Mouse (Mus musculus) lung, adult 2 months (tissue): Measurements from ENCODE around the gene Bbc3. TPM values are rescaled to one million over a fixed set of nuclear protein-coding genes. Genes with fewer than 3 reads are reported as not detected.

Source experiments
- DNase-seq: peaks from one replicate; pipeline ENCODE4 v3.0.0; 2022
- H3K4me1 ChIP-seq: fragments of 200-500 bp; 2 replicates; pipeline ENCODE4 v1.6.1; 2011; ENCODE audit warnings: low read length; ENCODE audit not compliant: control insufficient read depth, insufficient read depth
- H3K4me3 ChIP-seq: fragments of 200-500 bp; replicated peaks from 2 replicates; pipeline ENCODE3; 2011; ENCODE audit warnings: low read depth, mild to moderate bottlenecking, control low read depth, low read length; ENCODE audit errors: extremely low read depth
- CTCF ChIP-seq: fragments of 200-500 bp; IDR thresholded peaks from 2 replicates; pipeline ENCODE4 v1.5.1; 2011; ENCODE audit warnings: mild to moderate bottlenecking, low read length, control low read depth; ENCODE audit not compliant: insufficient read depth
- POLR2A ChIP-seq: fragments of 200-500 bp; IDR thresholded peaks from 2 replicates; pipeline ENCODE4 v1.6.1; 2011; ENCODE audit warnings: low read depth, mild to moderate bottlenecking, control low read depth, low read length, borderline replicate concordance; ENCODE audit errors: extremely low read depth
- WGBS: fragments of 180-500 bp; shearing (Covaris S2); methylation state at CpG from one replicate; pipeline ENCODE4 v1.1.7; 2018; 5-methylcytosine and 5-hydroxymethylcytosine counted together
- polyA plus RNA-seq: library from polyadenylated mRNA; depleted of rRNA; stranded (reverse); fragments of >200 nt; gene quantifications from 2 replicates; pipeline ENCODE4 v1.2.3, GENCODE M21; 2012; rRNA removed

The Bbc3 gene
- polyA plus RNA-seq, 1 experiment: 31.8 TPM

DNA sequence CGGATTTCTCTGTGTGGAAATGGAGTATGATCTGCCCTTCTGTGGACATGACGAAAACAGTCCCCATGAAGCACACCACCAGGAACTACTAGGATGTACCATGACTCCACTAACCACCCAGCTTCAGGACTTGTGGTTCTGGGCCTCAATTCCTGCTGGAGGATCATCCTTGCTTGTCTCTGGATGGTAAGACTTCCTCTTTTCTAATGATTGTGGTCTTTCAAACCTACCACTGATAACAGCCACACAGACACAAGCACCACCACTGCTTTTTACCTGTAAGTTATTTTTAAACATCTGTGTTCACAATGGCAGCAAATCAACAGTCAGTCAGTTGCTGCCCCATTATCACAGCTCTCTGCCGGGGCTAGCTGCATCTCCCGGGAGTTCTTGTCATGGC, 37.1 kb downstream of the Bbc3 start:
- H3K4me3 ChIP-seq: no peak overlapping the region
- 82% methylated on average over 4 of the region's 4 CpGs for WGBS
- 0 out of 2 replicates have a peak, but pooled peaks cover 2% of the 10 kb centered on the region for H3K4me1 ChIP-seq
- TF ChIP-seq POLR2A: no peak
- TF ChIP-seq CTCF: no peak
- DNase-seq: no peak

DNA sequence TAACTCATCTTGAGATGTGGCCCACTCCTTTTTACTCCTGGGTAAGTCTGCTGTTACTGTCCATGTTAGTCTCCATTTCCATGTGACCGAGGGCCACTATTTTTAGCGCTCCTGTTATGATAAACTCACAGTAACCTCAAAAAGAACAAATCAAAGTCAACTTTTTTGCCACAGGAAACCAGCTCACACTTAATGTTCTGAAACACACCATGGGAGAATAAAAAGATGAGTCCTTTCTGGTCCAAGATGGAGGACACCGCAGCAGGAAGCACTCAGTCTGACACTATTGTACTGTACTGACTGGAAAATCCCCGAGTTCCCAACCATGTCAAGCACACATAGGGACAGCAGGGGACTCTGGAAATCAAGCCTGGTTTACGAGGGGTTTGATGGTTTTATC, 41.8 kb downstream of the Bbc3 start:
- TF ChIP-seq POLR2A (no peak), CTCF (no peak)
- 69% methylated on average over 5 of the region's 5 CpGs for WGBS
- DNase-seq: no peak
- no peaks in the 10 kb centered on the region for H3K4me1 ChIP-seq
- no peak overlapping the region for H3K4me3 ChIP-seq

DNA sequence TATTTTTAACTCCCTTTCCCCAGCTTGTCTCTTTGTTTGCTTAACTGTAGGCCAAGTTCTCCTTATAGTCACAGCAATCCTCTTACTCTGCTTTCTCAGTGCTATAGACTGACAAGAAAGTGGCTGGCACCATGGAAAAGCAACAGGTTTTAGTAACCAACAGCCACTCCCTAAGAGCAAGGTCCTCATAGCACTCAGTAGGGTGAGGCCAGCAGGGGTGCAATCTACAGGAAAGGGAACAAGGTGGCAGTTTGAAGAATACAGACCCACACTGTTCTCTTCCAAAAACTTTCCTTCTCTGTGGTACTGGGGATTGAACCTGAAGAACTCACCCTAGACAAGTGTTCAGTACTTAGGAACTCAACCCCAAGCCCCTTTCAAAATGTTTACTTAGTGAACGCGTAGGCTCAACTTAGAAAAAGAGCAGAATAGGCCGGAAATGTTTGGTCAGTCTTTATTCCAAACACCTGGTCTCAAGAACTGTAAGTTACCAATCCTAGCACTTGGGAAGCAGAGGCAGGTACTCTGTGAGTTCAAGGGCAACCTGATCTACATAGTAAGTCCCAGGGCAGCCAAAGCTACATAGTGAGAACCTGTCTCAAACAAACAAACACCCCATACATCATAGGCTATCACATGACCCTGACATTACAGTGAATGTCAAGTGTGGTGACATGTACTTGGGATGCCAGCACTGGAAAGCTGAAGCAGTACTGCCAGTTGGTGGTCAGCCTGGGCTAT, 47.8 kb downstream of the Bbc3 start:
- no peak for TF ChIP-seq CTCF
- TF ChIP-seq POLR2A: no peak
- DNase-seq: no peak
- 60% methylated on average over 3 of the region's 3 CpGs for WGBS
- Histone ChIP-seq H3K4me3 (no peak overlapping the region), H3K4me1 (no peaks in the 10 kb centered on the region)

DNA sequence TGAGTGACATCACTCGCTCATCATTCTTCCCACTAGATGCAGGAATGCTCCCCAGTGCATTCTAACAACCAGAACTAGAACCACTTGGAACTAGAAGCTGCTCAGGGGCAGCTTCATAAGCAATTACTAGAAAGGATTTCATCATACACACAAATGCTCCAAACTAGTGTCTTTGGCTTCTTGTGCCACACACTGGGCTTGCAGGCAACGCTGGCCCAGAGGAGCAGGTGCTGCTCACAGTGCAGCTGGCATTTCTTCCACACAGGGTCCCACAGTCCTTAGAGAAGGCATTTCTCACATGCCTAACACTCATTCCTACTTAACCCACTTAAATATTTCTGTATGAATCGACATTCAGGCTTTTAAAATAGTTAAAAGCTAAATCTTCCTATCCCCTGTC, 49.4 kb downstream of the Bbc3 start:
- no peak overlapping the region for H3K4me3 ChIP-seq
- no peaks in the 10 kb centered on the region; the same call in none of the 2 replicates for H3K4me1 ChIP-seq
- no peak for DNase-seq
- TF ChIP-seq CTCF: no peak
- TF ChIP-seq POLR2A: no peak
- WGBS: 71% methylated on average over 3 of the region's 3 CpGs

DNA sequence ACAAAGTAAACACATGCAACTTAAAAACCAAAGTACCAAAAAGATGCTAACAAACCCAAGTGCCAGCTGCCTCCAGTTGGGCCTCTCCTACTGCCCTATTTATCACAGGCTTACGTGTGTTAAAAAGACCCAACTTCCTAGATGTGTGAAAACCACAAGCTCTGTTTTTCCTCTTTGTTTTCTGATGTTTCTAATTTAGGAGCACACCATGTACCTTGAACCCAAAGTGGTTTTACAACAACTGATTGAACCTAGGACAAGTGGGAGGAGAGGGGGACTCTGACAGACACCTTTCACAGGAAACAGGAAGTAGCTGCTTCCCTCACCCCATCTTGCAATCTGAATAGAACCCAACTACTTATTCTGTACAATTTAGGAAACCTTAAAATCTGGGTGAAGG, 56.1 kb downstream of the Bbc3 start:
- no peak for DNase-seq
- WGBS: 47% methylated on average over 1 of the region's 1 CpGs
- peaks cover 24% of the 10 kb centered on the region for H3K4me1 ChIP-seq

DNA sequence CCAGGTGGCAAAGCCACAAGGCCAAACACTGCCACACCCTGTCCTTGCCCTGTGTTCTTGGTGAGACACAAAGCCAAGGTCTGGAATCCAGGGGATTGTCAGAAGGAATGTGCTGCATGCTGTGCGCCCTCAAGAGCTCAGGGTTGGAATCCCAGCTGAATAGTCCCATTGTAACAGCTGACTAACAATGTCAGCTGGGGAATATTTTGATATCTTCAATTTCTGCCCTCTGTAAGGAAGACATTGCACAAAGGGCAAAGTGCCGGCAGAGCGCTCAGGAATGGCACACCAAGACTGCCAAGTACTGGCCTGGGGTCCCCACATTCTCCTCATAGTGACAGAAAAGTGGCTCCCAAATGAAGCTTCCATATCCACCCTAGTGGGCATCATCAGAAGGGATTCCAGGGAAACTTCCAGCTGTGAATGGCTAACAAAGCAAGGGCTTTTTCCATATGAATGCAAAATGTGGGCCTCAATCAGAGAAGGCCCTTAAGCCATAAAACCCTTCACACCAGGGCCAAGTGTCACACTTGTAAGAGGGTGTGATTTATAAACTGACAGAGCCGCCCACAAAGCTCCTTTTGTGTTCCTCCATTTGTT, 56.8 kb downstream of the Bbc3 start:
- 67% methylated on average over 4 of the region's 4 CpGs for WGBS
- H3K4me1 ChIP-seq: peaks cover 26% of the 10 kb centered on the region
- TF ChIP-seq CTCF: no peak
- no peak for TF ChIP-seq POLR2A
- H3K4me3 ChIP-seq: no peak overlapping the region
- no peak for DNase-seq

More for the DNA sequence above, 56.1 kb downstream of the Bbc3 start:
- TF ChIP-seq CTCF: no peak
- TF ChIP-seq POLR2A: no peak
- H3K4me3 ChIP-seq: no peak overlapping the region

DNA sequence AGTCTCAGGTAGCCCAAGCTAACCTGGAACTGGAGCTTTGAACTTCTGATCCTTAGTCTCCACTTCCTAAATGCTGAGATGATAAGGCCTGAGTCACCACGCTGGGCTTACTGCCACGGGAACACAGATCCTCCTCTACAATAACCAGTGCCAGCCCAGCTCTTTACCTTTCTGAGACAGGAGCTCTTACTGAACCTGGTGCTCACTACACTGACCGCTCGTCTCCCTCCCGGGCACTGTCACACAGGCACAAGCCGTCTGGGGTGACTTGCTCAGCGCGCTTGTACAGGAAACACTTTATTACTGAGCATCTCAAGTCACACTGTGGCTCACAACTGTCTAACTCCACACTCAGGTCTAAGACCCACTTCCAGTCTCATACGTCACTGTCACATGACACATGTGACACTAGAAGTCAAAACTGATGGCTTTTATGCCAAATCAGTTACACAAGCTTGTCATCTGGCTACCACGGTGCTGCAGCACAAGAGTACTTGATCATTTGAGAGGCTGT, 58.0 kb downstream of the Bbc3 start:
- 56% methylated on average over 10 of the region's 10 CpGs for WGBS
- H3K4me1 ChIP-seq: peaks cover 26% of the 10 kb centered on the region
- peak; percentile 16; the same call in 1 of the 2 replicates for TF ChIP-seq POLR2A
- no peak for TF ChIP-seq CTCF
- H3K4me3 ChIP-seq: no peak overlapping the region
- DNase-seq: peak; percentile 55

DNA sequence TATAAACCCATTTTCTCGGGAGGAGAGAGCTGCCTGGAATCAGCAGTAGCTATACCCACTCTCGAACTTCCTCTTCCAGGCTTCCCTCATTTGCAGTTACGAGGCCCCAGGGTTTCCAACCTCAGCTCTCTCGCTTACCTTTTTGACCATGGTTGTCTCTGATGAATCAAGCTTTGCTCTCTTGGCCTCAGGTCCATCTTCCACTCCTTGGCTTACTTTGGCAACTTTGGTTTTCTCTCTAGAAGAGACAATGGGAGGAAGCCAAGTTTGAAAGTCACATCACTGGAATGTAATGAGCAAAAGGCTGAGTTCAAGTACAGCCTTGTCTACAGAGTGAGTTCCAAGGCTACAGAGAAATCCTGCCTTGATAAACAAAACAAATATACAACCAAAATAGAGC, 58.5 kb downstream of the Bbc3 start:
- TF ChIP-seq POLR2A: no peak
- no peak for TF ChIP-seq CTCF
- peak; percentile 39 for DNase-seq
- Histone ChIP-seq H3K4me3 (no peak overlapping the region), H3K4me1 (peaks cover 26% of the 10 kb centered on the region)
- WGBS: 56% methylated on average over 4 of the region's 4 CpGs

Other genes with a start within 250 kb of the Bbc3 start
- gene Zfp541, start 246.6 kb upstream of the Bbc3 start, polyA plus RNA-seq: 0.02 and 0.04 TPM in 2 replicates
- gene Napa, start 209.9 kb upstream of the Bbc3 start, polyA plus RNA-seq: 144 and 157 TPM in 2 replicates
- 25.5 and 28.3 TPM in 2 replicates for gene Kptn, start 188.5 kb upstream of the Bbc3 start, polyA plus RNA-seq
- gene Slc8a2, start 178.6 kb upstream of the Bbc3 start, polyA plus RNA-seq: 0.85 TPM in 2 replicates
- 19.4 and 23.4 TPM in 2 replicates for gene Meis3, start 133.3 kb upstream of the Bbc3 start, polyA plus RNA-seq
- 28.4 and 39.4 TPM in 2 replicates for gene Dhx34, start 86.4 kb upstream of the Bbc3 start, polyA plus RNA-seq
- 2.3 and 3.2 TPM in 2 replicates for gene C5ar2, start 64.2 kb upstream of the Bbc3 start, polyA plus RNA-seq
- 36.1 and 39.2 TPM in 2 replicates for gene C5ar1, start 48.9 kb upstream of the Bbc3 start, polyA plus RNA-seq
- 54.0 and 76.4 TPM in 2 replicates for gene Inafm1, start 34.8 kb upstream of the Bbc3 start, polyA plus RNA-seq
- gene Ccdc9, start 21.6 kb upstream of the Bbc3 start, polyA plus RNA-seq: 31.2 and 47.3 TPM in 2 replicates
- gene Sae1, start 79.4 kb downstream of the Bbc3 start, polyA plus RNA-seq: 20.7 and 31.0 TPM in 2 replicates
- gene Zc3h4, start 92.5 kb downstream of the Bbc3 start, polyA plus RNA-seq: 44.9 and 45.9 TPM in 2 replicates
- 129 and 205 TPM in 2 replicates for gene Tmem160, start 144.4 kb downstream of the Bbc3 start, polyA plus RNA-seq
- not detected in 2 replicates for gene Npas1, start 169.3 kb downstream of the Bbc3 start, polyA plus RNA-seq